Mouse (Mus musculus): ENCODE data around the gene Igflr1. TPM values are rescaled to one million over a fixed set of nuclear protein-coding genes. Genes with fewer than 3 reads are reported as not detected.

Gene Igflr1
- total RNA-seq, 2 experiments from 2014 or later = 0.46 to 0.75 TPM

DNA sequence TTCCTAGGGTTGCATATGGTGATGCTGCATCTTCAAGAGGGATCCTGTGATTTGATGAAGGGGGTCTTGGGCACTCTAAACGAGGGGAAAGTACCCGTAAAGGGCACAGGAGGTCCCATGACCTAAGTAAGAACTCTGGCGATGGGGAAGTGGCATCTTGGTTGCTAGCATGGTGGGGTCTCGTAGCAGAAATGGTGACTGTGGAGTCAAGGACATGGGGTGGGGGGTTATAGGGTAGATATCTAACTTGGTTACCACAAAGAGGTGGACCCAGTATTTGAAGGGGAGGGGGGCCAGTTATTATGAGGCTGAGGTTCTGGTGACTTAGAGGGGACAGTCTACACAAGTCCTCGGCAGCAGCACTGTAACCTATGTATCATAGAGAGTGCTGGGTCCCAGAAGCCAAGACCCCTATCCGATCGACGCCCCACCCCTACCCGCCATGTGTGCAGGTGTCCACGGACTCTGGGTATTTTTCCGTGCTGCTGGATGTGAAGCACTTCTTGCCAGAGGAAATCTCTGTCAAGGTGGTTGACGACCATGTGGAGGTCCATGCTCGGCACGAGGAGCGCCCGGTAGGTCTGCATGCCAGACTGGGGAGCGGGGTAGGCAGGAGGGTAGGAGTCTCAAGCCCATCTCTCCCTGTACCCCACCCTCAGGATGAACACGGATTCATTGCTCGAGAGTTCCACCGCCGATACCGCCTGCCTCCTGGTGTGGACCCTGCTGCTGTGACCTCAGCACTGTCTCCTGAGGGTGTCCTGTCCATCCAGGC, 11.2 kb upstream of the Igflr1 start:
- DNase-seq = no peak

DNA sequence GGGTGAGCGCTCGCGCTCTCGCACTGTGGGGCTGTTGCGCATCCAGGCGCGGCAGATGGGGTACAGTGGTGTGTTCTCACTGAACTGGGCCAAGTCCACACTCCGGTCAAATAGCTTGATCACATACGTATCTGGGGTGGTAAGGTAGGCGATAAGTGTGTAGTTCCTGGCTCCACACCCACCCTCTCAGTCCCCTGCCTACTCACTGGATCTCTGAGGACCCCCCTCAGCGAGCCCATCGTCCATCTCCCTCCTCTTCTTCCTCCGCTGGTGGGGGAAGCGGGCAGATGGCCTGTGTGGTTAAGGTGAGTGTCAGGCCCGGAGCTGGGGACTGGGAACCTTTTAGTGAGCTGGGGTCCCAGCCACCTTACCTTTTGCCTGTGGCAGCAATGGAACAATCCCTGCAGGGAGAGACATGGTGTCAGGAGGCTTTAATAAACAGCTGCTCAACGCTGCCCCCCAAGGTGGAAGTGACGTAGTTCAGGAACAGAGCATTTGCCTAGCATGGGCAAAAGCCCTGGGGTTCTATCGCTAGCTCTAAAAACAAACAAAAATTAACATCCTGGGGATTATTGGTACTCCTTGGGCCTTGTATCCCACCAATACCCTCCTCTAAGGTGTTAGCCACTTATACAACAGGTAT, 8.2 kb upstream of the Igflr1 start:
- DNase-seq = no peak

DNA sequence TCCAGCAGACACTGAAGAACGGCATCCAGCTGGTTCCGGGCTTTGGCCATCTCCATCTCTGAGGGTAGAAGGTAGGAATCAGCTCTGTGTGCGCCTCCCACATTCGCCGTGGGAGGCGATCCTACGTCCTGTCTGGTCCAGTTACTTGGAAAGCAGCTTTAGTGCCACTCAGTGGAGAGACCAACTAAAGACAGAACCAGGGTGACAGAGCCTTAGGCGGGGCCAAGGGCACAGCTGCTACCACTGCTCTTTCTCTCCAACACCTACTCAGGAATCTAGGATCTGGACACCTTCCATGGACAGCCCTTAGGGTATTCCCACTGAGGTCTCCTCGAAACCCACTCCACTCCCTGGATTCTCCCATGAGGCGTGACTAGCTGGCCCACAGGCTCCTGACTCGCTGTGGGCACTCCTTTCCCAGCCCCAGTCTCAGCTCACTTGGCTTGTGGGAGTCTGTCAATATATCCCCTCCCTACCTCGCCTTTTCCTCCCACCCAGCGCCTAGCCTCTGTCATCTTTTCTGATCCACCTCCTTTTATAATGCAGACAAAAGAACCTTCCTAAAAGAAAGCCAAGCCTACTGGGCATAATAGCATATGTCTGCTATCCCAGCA, 7.2 kb upstream of the Igflr1 start:
- no peak for DNase-seq

DNA sequence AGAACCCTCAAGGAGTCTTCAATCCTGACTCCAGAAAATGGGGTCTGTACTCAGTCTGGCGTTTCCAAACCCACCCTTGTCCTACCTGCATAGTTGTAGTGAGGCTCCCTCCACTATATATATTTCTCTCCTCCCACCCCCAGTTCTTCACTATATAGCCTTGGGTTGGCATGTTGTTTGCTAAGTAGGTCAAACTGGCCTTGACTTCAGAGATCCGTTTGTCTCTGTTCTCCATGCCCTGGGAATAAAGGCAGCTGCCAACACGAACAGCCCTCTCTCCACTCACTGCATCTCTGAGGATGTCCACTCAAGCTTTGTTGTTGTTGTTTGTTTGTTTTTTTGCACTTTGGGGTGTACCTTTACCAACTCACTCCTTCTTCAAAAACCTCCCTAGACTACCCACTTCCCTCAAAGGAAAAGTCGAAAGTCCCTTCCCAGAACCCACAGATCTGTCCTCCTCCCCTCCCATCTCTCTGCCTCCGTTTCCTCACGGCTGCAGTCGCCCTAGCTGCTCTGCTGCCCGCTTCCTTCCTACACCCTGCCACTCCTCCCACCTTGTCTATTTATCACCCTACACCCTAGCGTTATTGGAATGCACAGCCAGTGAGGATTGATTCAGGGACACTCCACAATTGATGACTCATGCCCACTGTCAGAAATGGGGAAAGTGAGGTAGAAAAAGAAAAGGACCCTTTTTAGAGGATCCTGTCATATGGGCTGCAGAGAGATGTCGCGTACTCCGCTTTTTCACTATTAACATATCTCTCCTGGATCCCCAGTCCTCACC, 6.4 kb upstream of the Igflr1 start:
- no peak for DNase-seq

DNA sequence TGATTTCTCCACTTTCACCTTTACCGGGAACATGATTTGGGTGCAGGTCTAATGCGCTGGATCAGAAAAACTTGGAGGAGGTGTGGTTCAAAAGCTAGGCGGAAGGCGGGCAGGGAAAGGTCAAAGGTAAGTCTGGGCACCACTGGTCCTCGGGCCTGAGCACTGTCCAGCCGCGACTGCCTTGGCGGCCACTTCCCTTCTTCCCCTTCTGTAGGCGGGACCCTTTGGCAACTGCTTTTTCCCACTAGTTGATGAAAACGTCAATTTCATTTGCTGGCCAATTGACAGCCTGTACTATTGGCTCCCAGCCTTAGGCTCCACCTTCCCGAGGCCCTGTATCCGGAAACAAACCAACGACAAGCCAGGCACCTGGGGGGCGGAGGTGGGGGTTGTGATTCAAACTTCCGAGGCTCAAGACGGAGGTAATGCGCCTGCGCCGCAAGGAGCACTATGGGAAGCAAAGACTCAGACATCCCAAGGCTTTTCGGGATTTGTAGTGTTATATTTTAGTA, 5.7 kb upstream of the Igflr1 start, which contains the start of gene Lin37:
TSS of gene Lin37 (minus strand) at position 396 of the 512 bp plus-strand sequence.
- DNase-seq = peak; percentile 97

DNA sequence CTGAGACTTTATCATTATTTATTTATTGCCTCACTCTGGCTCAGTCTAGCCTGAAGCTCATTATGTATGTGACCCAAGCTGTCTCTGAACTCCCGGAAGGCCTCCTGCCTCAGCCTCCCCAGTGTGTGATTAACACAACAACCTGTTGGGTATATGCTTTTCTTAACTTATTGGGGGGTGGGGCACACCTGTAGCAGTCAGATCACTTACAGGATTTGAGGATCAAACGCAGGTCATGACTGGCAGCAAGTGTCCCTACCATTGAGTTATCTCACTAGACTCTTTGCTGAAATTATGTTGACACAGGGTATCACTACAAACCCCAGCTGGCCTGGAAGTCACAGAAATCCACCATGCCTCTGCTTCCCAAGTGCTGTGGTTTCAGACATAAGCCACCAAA, 4.9 kb upstream of the Igflr1 start:
- DNase-seq = no peak

DNA sequence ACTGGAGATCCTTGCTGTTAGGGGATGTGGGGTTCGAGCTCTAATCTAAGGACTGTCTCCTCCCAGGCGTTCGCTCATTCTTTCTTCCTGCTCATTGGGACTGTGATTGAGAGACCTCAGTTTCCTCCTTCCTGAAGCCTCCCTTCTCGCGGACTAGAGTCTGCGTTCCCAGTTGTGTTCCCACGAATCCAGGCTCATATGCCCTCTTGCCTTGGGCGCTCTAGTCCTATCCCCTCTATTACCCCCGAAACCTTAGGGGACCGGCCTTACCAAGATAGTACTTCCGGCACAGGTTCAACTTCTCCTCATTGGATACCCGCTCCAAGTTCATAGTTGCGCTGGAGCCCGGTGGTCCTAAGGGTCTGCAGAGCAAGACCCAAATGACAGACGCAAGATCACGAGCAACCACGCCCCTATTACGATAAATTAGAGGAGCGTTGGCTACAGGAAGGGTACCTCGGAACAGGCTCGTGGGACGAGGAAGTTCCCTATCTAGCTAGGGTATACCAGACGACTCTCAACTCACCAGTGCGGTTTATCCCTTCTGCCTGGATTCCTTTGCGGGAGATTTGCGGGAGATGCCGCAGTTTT, 2.6 kb upstream of the Igflr1 start:
- DNase-seq = no peak

DNA sequence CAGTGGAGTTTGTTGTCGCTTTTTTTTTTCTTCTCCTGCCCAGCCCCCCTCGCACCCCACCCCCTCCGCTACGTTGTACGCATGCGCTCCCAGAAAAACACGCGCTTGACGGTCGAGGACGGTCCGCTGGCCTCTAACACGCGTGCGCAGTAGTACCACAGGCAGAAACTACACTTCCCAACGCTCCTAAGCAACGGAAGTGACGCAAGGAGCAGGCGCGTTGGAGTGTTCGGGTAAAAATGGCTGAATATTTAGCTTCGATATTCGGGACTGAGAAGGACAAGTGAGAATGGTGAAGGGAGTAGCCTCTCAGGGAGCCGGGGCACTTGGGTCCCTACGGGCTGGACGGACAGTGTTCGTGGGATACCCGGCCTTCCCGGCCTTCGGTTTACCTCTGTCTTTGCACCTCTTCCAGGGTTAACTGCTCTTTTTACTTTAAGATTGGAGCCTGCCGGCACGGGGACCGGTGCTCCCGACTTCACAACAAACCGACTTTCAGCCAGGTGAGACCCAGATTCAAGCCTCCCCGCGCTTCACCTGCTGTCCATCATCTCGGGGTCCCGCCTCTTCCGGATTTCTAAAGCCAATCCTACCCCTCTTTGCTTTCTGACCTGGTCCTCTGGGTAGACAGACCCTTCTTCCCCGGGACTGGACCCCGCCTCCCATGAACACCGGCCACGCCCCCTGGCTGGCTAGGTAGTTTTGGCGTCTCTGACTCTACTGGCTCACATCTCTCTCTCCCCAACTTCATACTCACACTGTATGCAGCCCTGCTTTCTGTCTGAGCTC, 1.9 kb upstream of the Igflr1 start, which contains the start of the genes U2af1l4, Gm49396 and Psenen:
TSS of gene U2af1l4 (plus strand) at position 185 of the 789 bp plus-strand sequence.
TSS of gene Gm49396 (plus strand) at position 228 of the 789 bp plus-strand sequence.
TSS of gene Psenen (minus strand) at position 511 of the 789 bp plus-strand sequence.
- DNase-seq = peak; percentile 94

DNA sequence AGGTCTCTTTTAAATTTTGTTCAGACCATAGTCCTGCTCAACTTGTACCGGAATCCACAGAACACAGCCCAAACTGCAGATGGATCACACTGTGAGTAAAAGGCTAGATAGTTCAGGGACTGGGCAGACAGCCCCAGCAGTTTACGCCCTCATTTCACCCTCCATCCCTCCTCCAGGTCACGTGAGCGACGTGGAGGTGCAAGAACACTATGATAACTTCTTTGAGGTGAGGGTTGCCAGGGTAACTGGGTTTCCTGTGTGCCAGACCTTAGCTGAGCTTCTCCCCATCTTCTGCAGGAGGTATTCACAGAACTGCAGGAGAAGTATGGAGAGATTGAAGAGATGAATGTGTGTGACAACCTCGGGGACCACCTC, 1.3 kb upstream of the Igflr1 start:
- no peak for DNase-seq

DNA sequence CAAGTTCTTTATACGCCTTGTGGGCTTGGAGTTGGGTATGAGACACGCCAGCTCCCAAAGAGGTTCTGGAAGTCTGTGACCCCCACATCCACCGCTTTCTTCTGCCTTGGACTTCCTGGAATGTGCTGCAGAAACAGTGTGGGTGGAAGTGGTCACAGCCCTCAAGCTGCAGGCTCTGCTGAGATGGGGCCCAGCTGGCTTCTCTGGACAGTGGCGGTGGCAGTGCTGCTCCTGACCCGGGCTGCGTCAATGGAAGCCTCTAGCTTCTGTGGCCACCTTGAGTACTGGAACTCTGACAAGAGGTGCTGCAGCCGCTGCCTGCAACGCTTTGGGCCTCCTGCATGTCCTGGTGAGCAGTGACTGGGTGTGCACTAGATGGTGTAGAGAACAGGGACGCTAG, 806 bp downstream of the Igflr1 start:
- no peak for DNase-seq

DNA sequence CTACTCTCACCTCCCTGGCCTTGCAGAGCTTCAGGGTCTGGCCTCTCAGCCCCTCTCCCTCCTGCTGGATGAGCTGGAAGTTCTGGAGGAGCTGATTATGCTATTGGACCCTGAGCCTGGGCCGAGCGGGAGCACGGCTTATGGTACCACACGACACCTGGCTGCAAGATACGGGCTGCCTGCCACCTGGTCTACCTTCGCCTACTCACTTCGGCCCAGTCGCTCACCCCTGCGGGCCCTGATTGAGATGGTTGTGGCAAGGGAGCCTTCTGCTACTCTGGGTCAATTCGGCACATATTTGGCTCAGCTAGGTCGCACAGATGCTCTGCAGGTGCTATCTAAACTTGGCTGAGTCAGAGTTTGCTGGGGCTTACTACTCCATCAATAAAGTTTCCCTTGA, 2.3 kb downstream of the Igflr1 start:
- DNase-seq = no peak

DNA sequence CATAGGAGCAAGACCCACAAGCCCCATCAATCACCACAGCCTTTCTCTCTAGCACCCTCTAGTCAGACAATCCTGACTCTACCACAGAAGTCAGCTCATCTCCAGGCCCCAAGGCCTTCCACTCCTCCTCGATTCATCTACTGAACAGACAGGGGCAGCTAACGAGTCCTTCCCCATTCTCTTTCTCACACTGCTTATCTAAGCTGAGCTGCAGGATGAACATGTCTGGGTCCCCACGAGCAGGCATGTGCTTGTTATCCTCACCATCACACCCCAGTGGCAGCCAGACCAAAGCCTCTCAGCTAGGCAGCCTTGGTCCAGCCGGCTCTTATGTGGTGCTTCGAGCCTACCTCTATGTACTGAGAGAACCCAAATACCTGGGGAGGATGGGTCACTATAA, 7.2 kb downstream of the Igflr1 start:
- DNase-seq = no peak

DNA sequence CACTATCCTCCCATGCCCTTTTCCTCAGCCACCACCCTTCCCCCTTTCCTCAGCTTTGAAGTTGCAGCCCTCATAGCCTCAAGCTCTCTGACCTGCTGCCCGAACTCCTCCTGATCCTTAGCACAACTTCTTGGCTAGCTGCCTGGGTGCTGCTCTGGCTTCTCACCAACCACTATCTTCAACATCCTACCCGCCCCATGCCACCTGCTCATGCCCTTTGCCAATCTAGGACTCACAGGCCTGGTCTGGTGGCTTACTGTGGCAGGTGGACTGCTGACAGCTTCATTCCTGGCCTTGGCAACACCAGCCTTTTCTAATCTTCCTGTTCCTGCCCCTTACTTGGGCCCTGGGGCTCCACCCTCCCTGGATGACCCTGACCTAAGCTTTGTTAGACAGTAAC, 7.7 kb downstream of the Igflr1 start:
- peak; percentile 86 for DNase-seq

DNA sequence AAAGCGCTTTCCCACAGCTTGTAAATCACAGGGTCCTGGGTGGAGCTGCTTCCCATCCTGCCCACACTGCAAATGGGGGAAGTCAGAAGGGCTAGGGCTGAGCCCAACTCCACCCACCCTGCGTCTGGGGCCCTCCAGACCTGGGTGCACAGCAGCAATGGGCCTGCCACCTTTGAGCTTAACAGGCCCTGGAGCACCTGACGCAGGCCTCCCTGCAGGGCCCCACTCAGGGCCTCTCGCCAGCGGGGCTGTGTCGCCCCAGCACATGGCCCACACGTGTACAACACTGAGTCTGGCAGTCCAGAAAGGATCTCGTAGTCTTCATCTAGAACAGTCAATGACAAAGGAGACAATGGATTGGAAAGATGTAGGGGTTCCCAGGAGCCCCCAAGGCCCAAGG, 14.7 kb downstream of the Igflr1 start:
- DNase-seq = no peak

DNA sequence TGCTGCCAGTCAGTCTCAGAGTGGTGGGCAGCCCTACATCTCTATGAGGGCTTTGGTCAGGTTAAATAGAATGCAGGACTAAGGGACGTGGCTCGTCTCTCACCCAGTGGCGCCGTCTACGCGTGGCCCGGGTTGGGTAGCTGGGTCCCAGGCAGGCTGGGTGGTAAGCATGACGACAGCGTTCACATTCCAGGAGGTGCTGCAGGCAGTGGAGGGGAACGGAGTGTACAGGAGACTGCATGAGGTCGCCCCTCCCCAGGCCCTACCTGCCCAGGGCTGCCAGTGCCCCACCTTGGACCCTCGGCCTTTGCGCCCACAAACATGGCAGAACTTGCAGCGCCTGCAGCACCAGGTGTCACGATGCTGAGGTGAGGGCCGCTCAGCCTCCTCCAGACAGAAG, 16.3 kb downstream of the Igflr1 start:
- no peak for DNase-seq

DNA sequence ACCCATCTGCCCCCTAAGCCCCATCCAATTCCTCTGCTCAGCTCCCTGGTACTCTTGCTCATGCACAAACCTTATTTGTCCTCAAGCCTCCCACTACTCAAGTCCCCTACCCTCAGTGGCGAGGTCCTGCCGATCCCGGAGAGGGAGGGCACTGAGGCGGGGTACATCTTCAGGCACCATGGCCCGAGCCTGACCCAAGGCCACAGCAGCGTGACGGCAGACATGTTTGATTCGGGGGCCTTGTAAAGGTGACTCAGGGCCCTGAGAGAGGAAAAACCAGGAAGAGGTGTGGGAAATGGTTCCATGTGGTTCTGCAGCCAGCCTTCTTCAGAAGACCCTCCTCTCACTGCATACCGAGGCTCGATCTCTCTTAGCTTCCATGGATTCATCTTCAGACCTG, 19.1 kb downstream of the Igflr1 start:
- DNase-seq = no peak

DNA sequence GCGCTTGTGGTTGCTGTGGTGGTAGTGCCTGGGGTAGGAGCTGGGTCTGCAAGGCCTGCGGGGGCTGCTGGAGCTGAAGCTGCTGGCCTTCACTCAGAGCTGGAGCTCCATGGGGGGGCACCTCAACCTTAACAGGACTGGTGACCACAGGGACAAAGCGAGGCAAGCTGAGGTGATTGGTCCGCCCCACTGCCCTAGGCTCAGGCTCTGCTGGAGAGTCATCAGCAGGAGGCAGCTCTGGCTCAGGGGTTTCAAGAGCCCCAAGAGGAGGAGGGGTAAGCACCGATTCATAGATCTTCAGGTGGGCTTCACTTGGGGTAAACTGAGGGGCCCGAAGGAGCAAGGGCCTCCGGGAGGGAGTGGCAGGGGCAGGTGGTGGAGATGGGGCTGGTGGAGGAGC, 19.9 kb downstream of the Igflr1 start:
- DNase-seq = no peak

DNA sequence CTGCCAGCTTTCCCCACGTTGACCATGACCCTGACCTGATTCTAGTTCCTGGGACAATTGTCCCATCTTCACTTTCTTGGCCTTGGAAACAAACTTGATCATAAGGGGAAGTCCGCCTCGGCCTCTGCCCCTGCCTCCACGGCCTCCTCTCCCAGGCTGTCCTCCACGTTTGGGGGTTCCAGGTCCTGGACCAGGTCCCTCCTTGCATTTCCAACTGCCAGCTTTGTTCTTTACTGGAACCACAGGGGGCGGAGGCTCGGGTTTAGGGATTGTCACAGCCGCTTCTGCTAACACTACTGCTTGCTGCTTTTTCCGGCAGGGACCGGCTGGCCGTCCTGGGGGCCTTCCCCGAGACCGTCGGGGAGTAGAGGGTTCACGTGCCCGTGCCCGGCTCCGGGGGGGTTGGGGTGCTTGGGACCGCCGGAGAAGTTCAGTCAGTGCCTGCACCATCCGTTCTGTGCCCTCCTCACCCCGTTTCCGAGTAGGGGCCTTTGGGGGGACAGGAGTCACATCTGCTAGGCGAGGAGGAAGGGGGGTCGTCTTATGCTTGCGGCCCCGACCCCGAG, 21.3 kb downstream of the Igflr1 start:
- DNase-seq = no peak

DNA sequence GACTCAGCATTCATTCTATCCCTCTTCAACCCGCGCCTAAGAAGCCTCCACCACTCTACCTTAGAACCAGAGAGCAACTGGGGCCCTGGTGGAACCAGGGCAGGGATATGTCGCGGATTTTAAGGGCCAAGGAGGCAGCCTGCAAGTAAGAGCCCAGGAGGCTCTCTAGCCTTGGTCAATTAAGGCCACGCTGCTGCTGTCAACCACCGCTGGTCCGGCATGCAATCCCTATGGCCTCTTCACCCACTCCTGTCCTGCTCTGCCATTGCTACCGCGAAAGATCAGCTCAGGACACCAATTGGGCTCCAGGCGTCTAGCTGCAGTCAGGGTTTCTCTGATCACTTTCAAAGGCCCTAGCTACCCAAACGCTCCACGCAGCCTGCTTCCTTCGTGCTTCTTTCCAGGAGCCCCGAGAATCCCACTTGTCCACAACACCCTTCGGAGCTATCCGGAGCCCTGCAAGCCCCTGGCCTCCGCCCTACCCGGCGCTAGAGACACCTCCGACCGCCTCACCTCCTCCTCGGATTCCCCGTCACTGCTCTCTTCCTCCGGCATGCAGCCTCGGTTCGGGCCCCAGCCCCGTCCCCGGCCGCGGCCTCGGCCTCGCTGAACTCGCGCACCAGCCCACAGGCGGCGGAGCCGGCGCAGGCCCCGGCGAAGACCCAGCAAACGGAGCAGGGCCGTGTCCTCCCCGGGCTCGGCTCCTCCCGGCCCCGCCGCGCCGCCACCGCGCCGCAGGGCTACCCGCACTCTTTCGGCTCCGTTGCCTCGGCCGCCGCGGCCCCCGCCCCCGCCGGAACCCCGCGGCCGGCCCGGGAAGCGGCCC, 22.8 kb downstream of the Igflr1 start:
- no peak for DNase-seq
